Mouse (Mus musculus) monocyte, adult 59 days (primary cell): ENCODE measurements around the gene Rwdd2a. TPM values are rescaled to one million over a fixed set of nuclear protein-coding genes. Genes with fewer than 3 reads are reported as not detected.

Source experiments
- total RNA-seq, 2 experiments: library from RNA; stranded (reverse); gene quantifications; one replicate each; pipeline ENCODE4 v1.2.4; 2023

Rwdd2a gene
- total RNA-seq = 1 to 10 TPM; 4.3 to 7.7 TPM

GRCm38 (mm10) chr9:86571540-86572135 is at the start of gene Rwdd2a, which contains the start of gene Pgm3:
Gene Rwdd2a, plus strand, starts transcription at chr9:86571991.
Gene Pgm3, minus strand, starts transcription at chr9:86571842.

Other genes with a start within 250 kb of the Rwdd2a start
- gene Ube2cbp, start 107.0 kb upstream of the Rwdd2a start, total RNA-seq = under 1 TPM; 0.58 to 0.63 TPM
- gene Dop1a, start 104.8 kb upstream of the Rwdd2a start, total RNA-seq = 10 to 100 TPM; 52.4 to 54.4 TPM
- 10 to 100 TPM; 11.7 to 12.0 TPM for gene Pgm3, start 149 bp upstream of the Rwdd2a start, total RNA-seq
- gene Me1, start 124.0 kb downstream of the Rwdd2a start, total RNA-seq = not detected
- gene Prss35, start 171.7 kb downstream of the Rwdd2a start, total RNA-seq = under 1 TPM in 1 of 2 experiments, not detected in 1; 0.18 TPM